Mouse (Mus musculus): Measurements from ENCODE around the gene Tes.
"Not testable (repeated sequence)": the region's sequence is repeated elsewhere in the genome, so short reads cannot be mapped to it uniquely, and the experiment has no call there.

Tes gene

GRCm38 (mm10) chr6:17064936-17065790, at the start of gene Tes:
Tes (plus strand) TSS chr6:17065149.
- peak; percentile 85 for DNase-seq (ENCODE audit: low read depth, low spot score)

DNA sequence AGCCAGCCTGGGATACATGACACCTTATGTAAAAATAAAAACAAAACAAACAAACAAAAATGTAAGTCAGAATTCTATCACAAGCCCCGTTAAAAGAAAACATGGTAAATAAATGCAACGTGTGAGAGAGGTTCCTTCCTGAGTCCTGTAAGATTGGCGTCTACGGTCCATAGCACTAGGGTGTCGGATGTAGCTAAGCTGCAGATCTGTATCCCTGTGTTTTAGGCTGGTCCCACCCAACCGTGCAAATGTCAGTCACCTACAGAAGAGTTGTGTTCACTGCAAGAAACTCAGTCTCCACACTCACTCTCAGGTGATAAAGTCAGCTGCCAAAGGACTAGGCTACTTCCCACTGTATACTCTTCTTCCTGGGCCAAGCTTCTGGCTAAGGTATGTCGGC, 39.1 kb upstream of the Tes start:
- DNase-seq (ENCODE audit: low read depth, low spot score): no peak

- DNase-seq (ENCODE audit: low read depth, low spot score): peak; percentile 55
Observed at GRCm38 (mm10) chr6:17027572-17027971, 37.4 kb upstream of the Tes start.

DNA sequence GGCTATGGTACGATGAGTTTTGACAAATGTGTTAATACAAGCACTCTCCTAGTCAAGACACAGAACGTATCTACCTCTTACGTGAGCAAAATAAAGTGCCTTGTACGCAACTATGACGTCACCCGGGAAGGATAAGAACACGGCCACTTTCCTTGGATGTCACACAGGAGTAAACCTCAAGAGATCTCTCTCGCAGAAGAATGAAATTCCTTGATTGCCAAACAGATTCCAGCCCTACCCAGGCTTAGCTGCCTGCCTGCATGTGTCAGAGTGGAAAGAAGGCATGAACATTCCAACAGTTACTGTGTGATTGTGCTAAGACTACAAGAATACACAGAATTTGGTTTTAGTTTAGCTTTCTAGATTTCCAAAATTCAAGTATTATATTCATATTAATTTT, 36.1 kb upstream of the Tes start:
- no peak for DNase-seq (ENCODE audit: low read depth, low spot score)

DNA sequence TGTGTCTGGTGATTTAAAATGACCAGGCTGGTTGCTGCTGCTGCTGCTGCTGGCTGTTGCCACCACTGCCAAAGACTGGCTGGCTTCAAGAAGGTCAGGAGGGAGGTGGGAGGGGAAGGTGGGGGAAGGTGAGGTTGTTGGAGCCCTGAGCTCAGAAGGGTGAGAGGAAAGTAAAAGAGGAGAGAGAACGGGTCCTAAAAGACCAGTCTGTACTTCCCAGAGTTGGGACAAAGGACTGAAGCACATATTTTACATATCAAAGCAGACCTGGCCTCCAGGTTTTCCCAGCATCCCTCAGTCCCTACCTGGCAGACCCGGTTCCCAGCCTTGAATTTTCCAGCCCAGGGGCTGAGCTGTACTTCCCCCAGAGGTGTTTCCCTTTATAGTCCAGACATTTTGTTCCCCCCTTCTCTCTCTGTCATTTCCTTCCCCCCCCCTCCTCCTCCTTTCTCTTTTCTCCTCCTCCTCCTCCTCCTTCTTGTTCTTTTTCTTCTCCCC, 32.7 kb upstream of the Tes start:
- no peak for DNase-seq (ENCODE audit: low read depth, low spot score)

- DNase-seq (ENCODE audit: low read depth, low spot score): no peak
Observed at GRCm38 (mm10) chr6:17034095-17034494, 30.9 kb upstream of the Tes start.

DNA sequence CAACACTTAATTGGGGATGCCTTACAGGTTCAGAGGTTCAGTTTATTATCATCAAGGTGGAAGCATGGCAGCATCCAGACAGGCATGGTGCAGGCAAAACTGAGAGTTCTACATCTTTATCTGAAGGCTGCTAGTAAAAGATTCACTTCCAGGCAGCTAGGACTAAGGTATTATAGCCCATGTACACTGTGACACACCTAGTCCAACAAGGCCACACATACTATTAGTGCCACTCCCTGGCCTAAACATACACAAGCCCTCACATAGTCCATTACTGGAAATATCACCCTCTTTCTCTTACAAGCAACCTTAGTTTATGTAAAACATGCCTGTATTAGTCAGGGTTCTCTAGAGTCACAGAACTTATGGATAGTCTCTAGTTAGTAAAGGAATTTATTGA, 29.7 kb upstream of the Tes start:
- no peak for DNase-seq (ENCODE audit: low read depth, low spot score)

DNA sequence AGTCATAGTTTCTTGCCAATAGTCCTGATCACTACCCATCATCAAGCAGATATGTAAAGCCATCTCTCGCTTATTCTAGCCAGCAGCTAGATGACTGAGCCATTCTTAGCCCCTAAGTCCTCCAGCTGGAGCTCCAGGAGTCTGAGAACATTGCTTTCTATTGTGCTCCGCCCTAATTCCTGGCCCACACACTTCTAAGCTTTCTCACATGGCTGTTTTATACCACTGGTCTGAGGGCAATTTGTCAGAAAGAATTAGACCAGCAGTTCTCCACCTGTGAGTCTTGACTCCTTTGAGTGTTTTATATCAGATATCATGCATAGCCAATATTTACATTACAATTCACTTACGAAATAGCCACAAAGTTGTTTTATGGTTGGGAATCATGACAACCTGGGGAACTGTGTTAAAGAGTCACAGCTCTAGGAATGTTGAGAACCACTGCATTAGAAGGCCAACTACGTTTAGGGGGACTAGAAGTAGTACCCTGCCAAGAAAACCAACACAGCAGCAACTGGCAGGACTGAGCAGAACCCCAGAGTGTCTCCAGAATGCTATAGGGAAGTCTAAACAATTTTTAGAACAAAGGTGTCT, 13.4 kb upstream of the Tes start:
- no peak for DNase-seq (ENCODE audit: low read depth, low spot score)

DNA sequence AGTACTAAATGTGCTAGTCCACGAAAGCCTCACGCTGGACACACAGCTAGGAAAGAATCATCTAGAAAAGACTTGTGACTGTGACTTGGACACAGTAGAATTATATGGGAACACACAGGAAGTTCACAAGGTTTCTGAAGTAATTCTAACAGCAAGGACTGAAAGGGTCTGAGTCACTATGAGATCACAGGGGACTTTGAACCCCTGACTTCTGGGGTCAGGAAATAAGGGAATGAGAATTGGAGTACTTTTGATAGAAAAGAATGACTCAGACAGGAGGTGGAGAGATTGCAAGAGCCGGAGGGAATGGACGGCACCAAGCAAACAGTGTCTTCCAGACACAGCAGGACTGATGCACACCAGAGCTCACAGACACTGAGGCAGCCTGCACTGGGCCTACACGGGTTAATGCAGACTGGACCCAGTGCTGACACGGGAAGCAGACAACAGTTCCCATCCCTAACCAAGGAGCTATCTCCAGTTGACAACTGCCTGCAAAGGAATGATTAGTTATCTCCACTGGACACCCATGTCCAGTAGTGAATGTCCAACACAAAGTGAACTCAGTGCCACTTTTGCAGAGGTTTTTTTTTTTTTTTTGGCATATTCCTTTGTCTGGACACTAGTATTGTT, 11.8 kb upstream of the Tes start:
- DNase-seq (ENCODE audit: low read depth, low spot score): no peak

- DNase-seq (ENCODE audit: low read depth, low spot score): no peak
Observed at GRCm38 (mm10) chr6:17054781-17055180, 10.2 kb upstream of the Tes start.

- no peak for DNase-seq (ENCODE audit: low read depth, low spot score)
Observed at GRCm38 (mm10) chr6:17055659-17056058, 9.3 kb upstream of the Tes start.

DNA sequence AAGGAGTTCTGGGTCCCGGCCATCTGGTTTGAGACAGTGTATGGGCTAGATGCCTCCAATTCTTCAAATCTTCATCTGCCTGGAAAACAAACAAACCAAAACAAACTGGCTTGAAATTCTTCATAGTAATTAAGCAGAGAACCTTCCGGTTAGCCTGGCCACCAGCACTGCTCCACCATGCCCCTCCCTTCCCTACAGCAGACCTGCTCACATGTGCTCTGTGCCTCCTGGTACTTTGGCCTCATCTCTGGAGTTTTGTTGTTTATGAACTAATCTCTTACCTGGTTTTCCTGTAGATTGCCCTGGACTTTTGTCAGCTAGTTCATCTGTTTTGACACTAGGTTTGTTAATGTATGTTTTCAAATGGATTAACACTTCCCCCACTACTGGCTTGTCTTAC, 5.4 kb upstream of the Tes start:
- no peak for DNase-seq (ENCODE audit: low read depth, low spot score)

GRCm38 (mm10) chr6:17060154-17060553, 4.8 kb upstream of the Tes start:
- DNase-seq (ENCODE audit: low read depth, low spot score): no peak

GRCm38 (mm10) chr6:17061826-17062225, 3.1 kb upstream of the Tes start:
- not testable (repeated sequence) for DNase-seq (ENCODE audit: low read depth, low spot score)

- no peak for DNase-seq (ENCODE audit: low read depth, low spot score)
Observed at GRCm38 (mm10) chr6:17062366-17062765, 2.6 kb upstream of the Tes start.

DNA sequence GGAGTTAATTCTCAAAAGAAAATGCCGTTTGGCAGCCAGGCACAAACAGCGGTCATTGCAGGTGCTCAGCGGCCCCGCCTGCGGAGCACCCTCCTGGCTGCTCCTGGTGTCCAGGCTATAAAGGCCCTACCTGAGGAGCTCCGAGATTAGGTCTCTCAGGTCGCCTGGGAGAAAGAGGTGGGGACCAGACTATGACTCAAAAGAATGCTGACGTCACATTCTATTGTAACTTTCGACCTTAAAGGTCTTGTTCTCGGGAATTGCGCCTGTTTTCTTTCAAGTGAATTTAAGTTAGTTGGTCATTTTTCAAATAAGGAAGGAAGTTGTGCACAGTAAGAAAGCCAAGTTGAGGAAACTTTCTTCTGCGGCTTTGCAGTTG, 831 bp downstream of the Tes start:
- peak; percentile 45 for DNase-seq (ENCODE audit: low read depth, low spot score)

DNA sequence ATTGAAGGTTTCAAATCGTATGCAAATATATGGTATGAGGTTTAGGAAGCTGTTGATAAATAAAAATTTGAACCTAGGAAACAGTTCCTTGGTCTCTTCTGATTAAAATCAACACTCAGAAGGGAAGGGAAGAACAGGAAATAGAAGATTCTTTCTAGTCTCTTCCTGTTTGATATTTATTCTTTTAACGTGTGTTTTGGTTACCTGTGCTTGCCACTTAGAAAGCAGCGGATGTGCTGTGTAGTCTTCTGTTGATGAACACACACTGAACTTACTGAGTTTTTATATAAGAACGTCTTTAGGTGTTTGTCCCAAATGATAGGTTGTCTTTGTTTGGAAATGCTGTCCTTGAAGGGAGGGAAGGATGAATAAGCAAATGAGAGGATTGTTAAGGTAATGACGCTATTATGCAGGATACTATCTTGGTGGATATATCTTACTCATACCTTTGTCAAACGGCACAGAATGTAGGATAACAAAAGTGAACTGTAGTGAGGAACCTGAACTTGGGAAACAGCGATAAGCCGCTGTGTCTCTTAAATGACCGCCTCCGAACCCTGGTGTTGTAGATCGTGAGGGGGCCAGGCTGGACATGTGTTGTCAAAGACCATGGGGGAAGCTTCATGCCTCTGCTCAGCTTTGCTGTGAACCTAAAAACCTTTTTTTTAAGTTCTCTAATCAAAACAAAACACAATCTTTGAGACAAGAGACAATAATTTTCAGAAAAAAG, 1.4 kb downstream of the Tes start:
- DNase-seq (ENCODE audit: low read depth, low spot score): no peak

GRCm38 (mm10) chr6:17071899-17072298, 7.0 kb downstream of the Tes start:
- no peak for DNase-seq (ENCODE audit: low read depth, low spot score)

DNA sequence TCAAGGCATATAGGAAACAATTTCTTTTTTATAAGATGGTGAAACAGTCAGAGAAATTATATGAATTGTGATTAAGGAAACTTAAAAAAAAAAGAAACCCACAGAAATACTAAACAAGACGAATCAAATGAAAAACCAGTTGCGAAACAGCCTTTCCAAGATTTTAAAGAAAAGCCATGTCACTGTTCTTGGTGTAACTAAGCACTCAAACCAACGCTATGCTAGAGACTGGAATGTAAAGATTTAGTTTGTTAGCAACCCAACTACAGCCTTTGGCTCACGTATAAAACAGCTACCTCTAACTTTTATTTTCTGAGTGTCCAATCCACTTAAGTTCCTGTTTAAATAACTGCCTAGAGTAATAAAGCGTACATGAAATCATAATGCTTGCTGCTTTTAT, 7.4 kb downstream of the Tes start:
- no peak for DNase-seq (ENCODE audit: low read depth, low spot score)

- no peak for DNase-seq (ENCODE audit: low read depth, low spot score)
Observed at GRCm38 (mm10) chr6:17072763-17073484, 8.0 kb downstream of the Tes start.

DNA sequence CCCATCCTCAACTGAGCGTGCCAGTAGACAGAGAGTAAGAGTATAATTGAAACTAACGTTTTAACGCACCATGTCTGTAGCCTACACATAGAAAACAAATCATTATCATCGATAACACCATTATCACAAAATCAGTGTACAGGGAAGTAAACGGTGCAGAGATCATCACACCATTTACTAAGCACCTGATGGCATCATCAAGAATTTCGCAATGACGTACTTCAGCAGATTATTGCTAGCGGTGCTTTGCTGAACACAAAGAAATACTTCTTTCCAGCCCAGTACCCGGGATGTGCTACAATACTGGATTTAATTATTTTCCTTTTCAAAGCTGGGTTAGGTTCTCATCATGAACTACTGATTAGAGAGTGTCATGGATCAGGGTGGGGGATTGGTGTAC, 12.3 kb downstream of the Tes start:
- no peak for DNase-seq (ENCODE audit: low read depth, low spot score)
